Mouse (Mus musculus): ENCODE results near the gene Ak8. TPM values are rescaled to one million over a fixed set of nuclear protein-coding genes. Genes with fewer than 3 reads are reported as not detected.

Gene Ak8
- total RNA-seq, 1 experiment from 2014 or later, result 1.6 TPM

GRCm38 (mm10) chr2:28727786-28728404 is 27.9 kb downstream of the Ak8 start:
- ATAC-seq (replicated peaks; ENCODE audit: low read depth, poor library complexity, severe bottlenecking), result no peak

DNA sequence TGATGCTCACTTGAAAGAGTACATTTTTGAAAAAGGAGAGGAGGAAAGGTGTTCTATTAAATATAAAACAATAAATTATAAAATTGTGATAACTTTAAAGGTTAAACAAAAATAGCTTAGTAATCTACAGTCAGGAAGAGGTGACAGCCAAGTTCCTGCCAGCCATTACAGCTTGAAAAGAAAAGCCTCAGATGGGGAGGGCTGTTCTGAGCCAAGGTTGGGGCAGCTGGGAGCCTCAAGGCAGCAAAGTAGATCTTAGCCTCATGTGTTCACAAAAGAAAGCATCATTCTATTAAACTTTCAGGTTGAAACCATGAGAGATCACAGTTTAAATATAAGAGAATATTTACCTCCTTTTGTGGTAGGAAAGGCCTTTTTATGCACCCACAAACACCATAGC is 30.7 kb downstream of the Ak8 start:
- no peak for ATAC-seq (replicated peaks; ENCODE audit: low read depth, poor library complexity, severe bottlenecking)

DNA sequence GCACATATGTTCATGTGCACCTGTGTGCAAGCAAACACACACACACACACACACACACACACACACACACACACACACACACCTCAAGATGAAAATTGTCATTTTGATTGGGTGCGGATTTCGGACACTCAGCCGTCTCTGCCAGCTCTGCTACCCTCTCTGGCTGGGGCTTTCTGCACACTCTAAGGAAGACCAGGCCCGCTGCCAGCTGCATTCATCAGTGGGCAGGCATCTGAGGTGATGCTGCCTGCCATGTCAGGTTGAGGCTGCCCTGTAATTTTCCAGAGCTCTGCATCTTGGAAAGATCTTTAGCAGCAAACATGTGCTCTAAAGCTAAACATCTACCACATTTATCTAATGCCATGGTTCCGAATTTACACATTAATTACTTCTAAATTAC is 37.1 kb downstream of the Ak8 start:
- no peak for ATAC-seq (replicated peaks; ENCODE audit: low read depth, poor library complexity, severe bottlenecking)

DNA sequence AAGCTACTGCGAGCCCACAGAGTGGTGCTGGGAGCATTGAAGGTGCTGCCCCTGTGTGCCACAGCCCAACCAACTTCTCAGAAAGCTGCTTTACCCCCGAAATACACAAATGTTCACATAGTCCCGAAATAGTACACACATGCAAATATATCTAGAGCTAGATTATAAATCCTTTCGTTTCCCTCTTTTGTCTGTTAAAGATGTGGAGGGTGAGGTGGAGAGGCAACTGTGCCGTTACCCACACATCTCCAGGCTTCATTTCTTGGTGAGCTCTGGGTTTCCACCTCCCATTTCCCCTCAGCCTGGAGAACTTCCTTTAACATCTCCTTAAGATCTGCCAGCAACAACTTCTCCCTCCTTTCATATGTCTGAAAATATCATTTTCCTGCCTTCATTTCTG is 40.2 kb downstream of the Ak8 start:
- ATAC-seq (replicated peaks; ENCODE audit: low read depth, poor library complexity, severe bottlenecking), result no peak

- ATAC-seq (replicated peaks; ENCODE audit: low read depth, poor library complexity, severe bottlenecking), result no peak
Measured at GRCm38 (mm10) chr2:28742701-28743100, 42.7 kb downstream of the Ak8 start.

- no peak for ATAC-seq (replicated peaks; ENCODE audit: low read depth, poor library complexity, severe bottlenecking)
Measured at GRCm38 (mm10) chr2:28746682-28747332, 46.8 kb downstream of the Ak8 start.

- no peak for ATAC-seq (replicated peaks; ENCODE audit: low read depth, poor library complexity, severe bottlenecking)
Measured at GRCm38 (mm10) chr2:28747705-28748104, 47.7 kb downstream of the Ak8 start.

- no peak for ATAC-seq (replicated peaks; ENCODE audit: low read depth, poor library complexity, severe bottlenecking)
Measured at GRCm38 (mm10) chr2:28751186-28751585, 51.2 kb downstream of the Ak8 start.

DNA sequence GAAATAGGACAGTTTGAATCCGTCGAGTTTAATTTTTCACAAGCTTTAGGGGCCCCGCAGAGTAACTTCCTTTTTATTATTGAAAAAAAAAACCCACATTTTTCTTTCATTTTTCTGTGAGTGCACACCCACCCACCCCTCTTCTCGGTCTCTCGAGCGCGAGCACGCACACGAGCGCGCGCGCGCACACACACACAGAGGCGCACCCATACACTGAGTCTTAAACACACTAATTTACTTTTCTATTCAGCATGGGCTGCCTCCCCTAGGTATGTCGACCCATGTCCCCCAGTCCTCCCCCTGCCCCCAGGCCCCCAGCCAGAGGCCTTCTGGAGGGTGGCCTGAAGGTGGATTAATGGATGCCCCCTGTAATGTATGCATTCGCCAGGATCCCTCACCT is 51.7 kb downstream of the Ak8 start:
- ATAC-seq (replicated peaks; ENCODE audit: low read depth, poor library complexity, severe bottlenecking), result peak; percentile 46

- no peak for ATAC-seq (replicated peaks; ENCODE audit: low read depth, poor library complexity, severe bottlenecking)
Measured at GRCm38 (mm10) chr2:28752388-28752787, 52.4 kb downstream of the Ak8 start.

DNA sequence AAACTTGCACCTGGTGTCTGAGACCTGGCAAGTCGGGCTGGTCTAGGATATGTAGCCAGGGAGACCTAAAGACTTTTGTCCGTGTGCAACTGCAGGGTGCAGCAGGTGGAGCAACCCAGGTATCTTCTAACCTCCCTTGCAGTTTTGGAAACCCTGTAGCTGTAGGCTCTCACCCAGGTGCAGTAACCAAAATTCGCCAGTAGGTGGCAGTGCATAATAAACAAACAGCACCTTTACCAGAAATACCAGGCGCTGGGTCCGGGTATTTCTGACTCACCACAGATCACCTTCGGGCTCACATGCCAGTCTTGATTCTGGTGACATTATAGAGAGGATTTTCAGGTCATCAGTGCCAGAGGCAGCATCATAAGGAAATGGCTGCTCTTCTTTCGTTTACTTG is 55.5 kb downstream of the Ak8 start:
- peak; percentile 72 for ATAC-seq (replicated peaks; ENCODE audit: low read depth, poor library complexity, severe bottlenecking)

- 0 out of 2 replicates have a peak, but pooled peaks have one; percentile 51 for ATAC-seq (replicated peaks; ENCODE audit: low read depth, poor library complexity, severe bottlenecking)
Measured at GRCm38 (mm10) chr2:28756201-28756600, 56.2 kb downstream of the Ak8 start.

- ATAC-seq (replicated peaks; ENCODE audit: low read depth, poor library complexity, severe bottlenecking), result no peak
Measured at GRCm38 (mm10) chr2:28759441-28759840, 59.5 kb downstream of the Ak8 start.

DNA sequence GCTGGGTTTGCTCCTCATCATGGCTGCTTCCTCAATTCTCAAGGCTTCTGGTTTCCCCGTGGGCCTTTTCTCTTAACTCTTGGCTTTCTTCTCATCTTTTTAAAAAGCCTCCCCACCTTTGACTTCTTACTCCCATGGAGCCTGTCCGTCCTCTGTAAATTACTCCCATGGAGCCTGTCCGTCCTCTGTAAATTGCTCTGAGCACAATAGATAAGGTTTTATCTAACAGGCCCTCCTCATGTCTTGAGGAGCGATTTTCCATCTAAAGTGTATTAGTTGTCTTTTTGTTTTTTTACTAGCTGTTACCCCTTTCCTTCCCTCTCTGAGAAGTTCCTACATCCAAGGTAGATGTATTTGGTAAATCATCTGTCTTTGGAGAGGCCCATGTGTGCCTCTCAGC is 66.6 kb downstream of the Ak8 start:
- ATAC-seq (replicated peaks; ENCODE audit: low read depth, poor library complexity, severe bottlenecking), result no peak

GRCm38 (mm10) chr2:28767041-28767440 is 67.1 kb downstream of the Ak8 start:
- ATAC-seq (replicated peaks; ENCODE audit: low read depth, poor library complexity, severe bottlenecking), result no peak

DNA sequence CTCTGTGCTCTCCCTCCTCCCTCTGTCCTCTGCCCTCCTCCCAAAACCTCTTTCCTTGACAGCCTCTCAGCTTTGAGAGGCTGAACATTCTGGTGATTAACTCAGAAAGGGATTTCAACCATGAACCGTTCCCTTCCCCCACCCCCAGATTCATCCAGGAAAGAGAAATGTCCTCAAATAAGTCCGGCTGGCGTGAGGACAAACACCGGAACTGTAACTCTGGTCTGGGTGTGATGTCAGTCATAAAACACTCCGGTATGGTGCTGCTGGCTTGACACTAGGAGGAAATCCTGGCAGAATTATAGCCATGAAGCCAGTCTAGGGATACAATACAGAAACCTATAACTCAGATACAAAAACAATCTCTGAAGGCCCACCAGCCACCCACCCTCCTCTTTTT is 70.7 kb downstream of the Ak8 start:
- ATAC-seq (replicated peaks; ENCODE audit: low read depth, poor library complexity, severe bottlenecking), result no peak

- no peak for ATAC-seq (replicated peaks; ENCODE audit: low read depth, poor library complexity, severe bottlenecking)
Measured at GRCm38 (mm10) chr2:28774073-28774472, 74.1 kb downstream of the Ak8 start.

DNA sequence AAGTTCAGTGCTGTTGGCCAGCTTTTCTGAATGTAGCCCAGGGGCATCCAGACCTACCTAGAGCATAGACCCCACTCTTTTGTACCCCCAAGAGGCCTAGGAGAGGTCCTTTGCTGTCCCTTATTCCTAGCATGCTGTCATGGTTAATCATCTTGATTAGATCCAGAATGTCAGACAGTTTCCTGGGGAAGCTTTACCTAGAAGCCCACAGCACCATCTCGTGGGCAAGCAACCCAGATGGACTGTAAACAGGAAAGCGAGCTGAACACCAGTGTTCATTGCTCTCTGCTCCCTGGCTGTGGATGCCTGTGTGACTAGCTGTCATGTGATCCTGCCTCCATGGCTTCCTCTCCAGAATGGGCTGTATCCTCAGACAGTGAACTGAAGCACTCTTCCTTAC is 76.8 kb downstream of the Ak8 start:
- ATAC-seq (replicated peaks; ENCODE audit: low read depth, poor library complexity, severe bottlenecking), result no peak

DNA sequence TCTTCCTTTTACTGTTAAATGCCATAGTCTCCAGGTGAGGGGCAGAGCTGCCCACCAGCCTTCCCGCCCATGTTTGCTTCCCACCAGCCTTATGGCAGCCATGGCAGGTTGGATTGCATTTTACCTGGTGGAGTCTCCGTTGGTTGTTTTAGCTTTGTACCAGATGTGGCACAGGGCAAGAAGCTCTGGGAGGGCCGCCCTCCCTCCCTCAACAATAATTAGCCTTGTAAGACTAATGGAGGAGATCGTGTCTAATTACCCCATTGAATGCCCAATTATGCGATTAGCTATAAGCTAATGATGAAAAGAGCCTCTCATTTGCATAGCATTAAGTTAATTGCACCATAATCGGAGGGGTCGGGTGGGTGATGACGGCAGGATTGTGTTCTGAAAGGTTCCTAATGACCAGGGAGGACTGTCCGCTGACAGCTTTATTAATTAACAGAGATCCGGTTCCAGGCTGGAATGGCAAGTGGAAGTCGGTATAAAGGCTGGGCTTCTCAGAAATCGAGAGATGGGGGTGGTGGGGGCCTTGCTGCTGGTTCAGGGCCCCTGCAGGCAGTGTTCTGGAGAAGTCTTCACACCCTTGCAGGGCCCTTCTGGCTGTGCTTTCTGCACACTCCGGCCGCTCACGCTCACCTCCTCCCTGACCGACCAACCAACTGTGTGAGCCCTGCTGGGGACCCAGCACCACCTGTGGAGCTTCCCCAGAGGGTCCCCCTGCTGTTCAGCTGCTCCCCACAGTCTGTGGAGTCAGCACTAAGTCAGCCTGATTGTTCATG is 80.2 kb downstream of the Ak8 start:
- no peak for ATAC-seq (replicated peaks; ENCODE audit: low read depth, poor library complexity, severe bottlenecking)

GRCm38 (mm10) chr2:28781310-28781709 is 81.3 kb downstream of the Ak8 start:
- no peak for ATAC-seq (replicated peaks; ENCODE audit: low read depth, poor library complexity, severe bottlenecking)

- ATAC-seq (replicated peaks; ENCODE audit: low read depth, poor library complexity, severe bottlenecking), result no peak
Measured at GRCm38 (mm10) chr2:28786355-28787066, 86.5 kb downstream of the Ak8 start.
